Mouse (Mus musculus): ENCODE results near the gene Spo11.

DNA sequence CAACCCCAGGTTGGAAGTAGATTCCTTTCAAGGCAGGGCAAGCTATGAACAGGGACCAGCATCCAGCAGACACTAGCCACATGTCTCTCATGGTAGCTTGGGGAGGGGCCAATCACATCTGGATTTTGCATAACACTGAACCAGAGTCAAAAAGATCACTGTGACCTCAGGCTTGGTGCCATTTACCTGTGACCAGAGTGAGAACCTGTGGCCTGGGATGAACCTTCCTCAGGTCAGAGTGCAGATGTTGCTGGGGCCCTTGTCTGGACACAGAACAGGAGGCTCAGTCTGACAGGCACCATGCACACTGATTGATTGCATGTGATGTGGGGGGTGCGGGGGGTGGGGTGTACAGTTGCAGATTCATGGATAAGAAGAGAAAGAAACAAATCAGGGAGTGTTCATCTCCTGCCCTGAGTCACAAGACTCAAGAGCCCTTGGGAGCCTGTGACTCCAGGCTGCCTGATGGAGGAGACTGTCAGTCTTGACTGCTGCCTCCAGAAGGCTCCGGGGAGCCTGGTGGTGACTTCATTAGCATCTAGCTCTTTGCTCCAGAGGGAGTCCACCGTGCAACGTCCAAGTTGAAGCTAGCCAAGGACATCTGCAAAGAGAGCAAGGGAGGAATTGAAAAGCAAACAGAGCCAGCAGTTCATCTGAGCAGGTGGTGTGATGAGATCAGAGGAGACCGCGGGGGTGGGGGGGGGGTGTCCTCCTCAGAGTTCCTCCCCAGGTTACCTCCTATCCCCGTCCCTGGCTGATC is 3.5 kb upstream of the Spo11 start:
- TF ChIP-seq POLR2A (IDR thresholded peaks at IDR 0.05; ENCODE audit: borderline replicate concordance, extremely low read depth, low read depth, low read length) = no peak
- no peak for TF ChIP-seq CTCF (IDR thresholded peaks at IDR 0.05; ENCODE audit: insufficient read depth, low read length)

All from lung, adult 2 months (tissue).